Mouse (Mus musculus) midbrain, embryonic 11.5 days (tissue): ENCODE measurements at regions not wholly inside any gene's neighbourhood (a gene's known extent, or its start where the extent isn't known, plus 50 kb on each side); places are given as distances from the start of the nearest gene placed in this dataset.

Experiments used
- ATAC-seq: fragments of 200-750 bp; cut with Nextera tagmentation; 2 replicates; pipeline ENCODE4 v1.8.0; 2017; ENCODE audit warnings: moderate TSS enrichment, moderate library complexity; ENCODE audit not compliant: low FRiP score
- DNase-seq: peaks from one replicate; pipeline ENCODE4 v3.0.0; 2015; ENCODE audit warnings: low spot score; ENCODE audit errors: missing footprints
- H3K27ac ChIP-seq: fragments of 300-500 bp; sonication (generic); 2 replicates; pipeline ENCODE4 v1.5.1; 2014; ENCODE audit warnings: low read depth, low read length
- H3K27me3 ChIP-seq: fragments of 300-500 bp; sonication (generic); 2 replicates; pipeline ENCODE4 v1.6.1; 2014; ENCODE audit warnings: mild to moderate bottlenecking, low read length, moderate library complexity, mixed read lengths; ENCODE audit not compliant: control insufficient read depth, insufficient read depth
- H3K36me3 ChIP-seq: fragments of 300-500 bp; sonication (generic); 2 replicates; pipeline ENCODE4 v1.6.1; 2014; ENCODE audit warnings: mild to moderate bottlenecking, low read length, moderate library complexity, mixed read lengths; ENCODE audit not compliant: control insufficient read depth, insufficient read depth
- H3K4me1 ChIP-seq: fragments of 300-500 bp; sonication (generic); 2 replicates; pipeline ENCODE4 v1.6.1; 2014; ENCODE audit warnings: low read length; ENCODE audit not compliant: control insufficient read depth, insufficient read depth
- H3K4me2 ChIP-seq: fragments of 300-500 bp; sonication (generic); 2 replicates; pipeline ENCODE4 v1.6.1; 2014; ENCODE audit warnings: mild to moderate bottlenecking, moderate library complexity
- H3K4me3 ChIP-seq: fragments of 300-500 bp; sonication (generic); 2 replicates; pipeline ENCODE4 v1.5.1; 2014; ENCODE audit warnings: low read depth, low read length
- H3K9ac ChIP-seq: fragments of 300-500 bp; sonication (generic); 2 replicates; pipeline ENCODE4 v1.6.1; 2014; ENCODE audit warnings: low read length
- H3K9me3 ChIP-seq: fragments of 300-500 bp; sonication (generic); 2 replicates; pipeline ENCODE4 v1.6.1; 2016; ENCODE audit warnings: low read length; ENCODE audit not compliant: control insufficient read depth
- WGBS: fragments of 180-500 bp; shearing (Covaris S2); extraction: QIAGEN DNeasy Blood & Tissue Kit; methylation state at CpG from one replicate; pipeline ENCODE4 v1.1.7; 2014; 5-methylcytosine and 5-hydroxymethylcytosine counted together

GRCm38 (mm10) chr12:15676127-15676526 lies 140.6 kb downstream of the Trib2 start:
- ATAC-seq, result no peak
- 80% methylated on average over 3 of the region's 3 CpGs for WGBS
- Histone ChIP-seq H3K36me3 (no peaks in the 10 kb centered on the region), H3K27me3 (no peaks in the 10 kb centered on the region), H3K4me2 (no peak overlapping the region), H3K27ac (no peak overlapping the region), H3K9ac (no peak overlapping the region), H3K4me1 (no peaks in the 10 kb centered on the region), H3K9me3 (no peaks in the 10 kb centered on the region), H3K4me3 (no peak overlapping the region)
- DNase-seq, result no peak

DNA sequence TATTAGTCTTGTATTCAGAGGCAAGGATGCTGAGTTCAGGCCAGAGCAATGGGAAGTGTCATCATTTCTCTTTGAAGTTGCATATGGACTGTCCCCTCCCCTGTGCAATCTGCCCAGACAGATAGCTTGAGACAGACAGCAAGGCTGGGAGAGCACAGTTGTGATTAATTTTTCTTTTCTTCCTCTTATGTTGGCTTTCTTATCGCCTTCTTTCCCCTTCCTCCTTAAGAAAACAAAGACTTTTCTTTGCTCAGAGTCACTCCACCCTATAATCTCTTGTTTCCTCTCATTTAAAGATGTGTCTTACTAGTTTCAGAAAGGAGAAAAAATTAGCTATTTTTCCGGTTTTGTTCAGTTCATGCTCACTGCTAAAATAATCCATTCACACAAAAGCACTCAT lies 157.0 kb downstream of the Trib2 start:
- no peak overlapping the region for H3K4me3 ChIP-seq
- WGBS, result 78% methylated on average over 2 of the region's 2 CpGs
- H3K27me3 ChIP-seq, result no peaks in the 10 kb centered on the region

DNA sequence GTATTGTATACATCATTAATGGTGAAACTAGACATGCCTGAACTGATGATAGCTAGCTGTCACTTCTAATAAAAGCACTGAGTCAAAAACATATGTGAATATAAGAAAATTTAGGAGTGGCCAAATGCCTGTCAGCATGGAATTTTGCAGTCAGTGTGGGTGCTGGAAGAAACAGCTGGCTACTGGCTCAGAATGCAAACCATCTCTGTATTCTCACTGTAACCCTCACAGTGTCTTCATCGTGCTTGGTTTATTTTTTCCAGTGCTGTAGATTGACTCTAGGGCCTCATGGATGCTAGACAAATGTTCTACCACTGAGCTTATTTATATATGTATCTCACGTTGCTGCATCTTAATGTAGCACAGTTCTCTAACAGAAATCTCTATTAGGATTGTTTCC lies 157.4 kb downstream of the Trib2 start:
- ATAC-seq, result no peak
- Histone ChIP-seq H3K4me2 (no peak overlapping the region), H3K4me1 (no peaks in the 10 kb centered on the region), H3K36me3 (no peaks in the 10 kb centered on the region), H3K9ac (no peak overlapping the region), H3K4me3 (no peak overlapping the region), H3K9me3 (no peaks in the 10 kb centered on the region), H3K27me3 (no peaks in the 10 kb centered on the region), H3K27ac (no peak overlapping the region)
- WGBS, result 83% methylated on average over 2 of the region's 2 CpGs
- DNase-seq, result no peak

More for the DNA sequence above, 157.0 kb downstream of the Trib2 start:
- Histone ChIP-seq H3K4me1 (no peaks in the 10 kb centered on the region), H3K27ac (no peak overlapping the region), H3K9ac (no peak overlapping the region), H3K4me2 (no peak overlapping the region), H3K36me3 (no peaks in the 10 kb centered on the region), H3K9me3 (no peaks in the 10 kb centered on the region)
- DNase-seq (no peak), ATAC-seq (no peak)

DNA sequence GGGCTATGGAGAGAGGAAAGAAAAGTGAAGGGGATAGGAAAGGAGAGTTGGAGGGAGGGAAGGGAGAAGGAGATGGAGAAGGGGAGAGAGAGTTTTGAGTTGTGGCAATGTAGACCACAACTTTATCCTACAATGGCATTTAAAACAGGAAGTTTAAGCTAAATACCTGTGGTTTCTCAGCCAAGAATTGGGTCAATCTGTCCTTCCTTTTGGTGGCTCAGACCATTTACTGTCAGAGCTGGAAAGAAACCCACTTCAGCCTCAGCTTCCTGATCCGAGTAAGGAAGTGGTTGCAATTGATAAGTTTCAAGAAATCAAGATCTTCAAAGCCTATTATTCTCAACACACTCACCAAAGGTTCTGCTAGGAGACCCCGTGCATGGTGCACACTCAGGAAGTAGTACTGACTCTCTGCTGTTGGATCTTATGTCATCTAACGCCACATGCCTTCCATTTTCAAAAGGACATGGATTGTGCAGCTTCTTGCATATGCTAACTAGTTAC lies 158.9 kb downstream of the Trib2 start:
- H3K4me1 ChIP-seq, result no peaks in the 10 kb centered on the region
- no peak overlapping the region for H3K9ac ChIP-seq
- no peak overlapping the region for H3K27ac ChIP-seq
- no peak overlapping the region for H3K4me2 ChIP-seq
- no peak for ATAC-seq
- no peak for DNase-seq
- no peaks in the 10 kb centered on the region for H3K36me3 ChIP-seq
- 86% methylated on average over 3 of the region's 3 CpGs for WGBS
- H3K9me3 ChIP-seq, result no peaks in the 10 kb centered on the region
- H3K27me3 ChIP-seq, result no peaks in the 10 kb centered on the region
- H3K4me3 ChIP-seq, result no peak overlapping the region

- no peak overlapping the region for H3K4me2 ChIP-seq
- DNase-seq (no peak), ATAC-seq (no peak)
- no peaks in the 10 kb centered on the region for H3K9me3 ChIP-seq
- no peaks in the 10 kb centered on the region for H3K36me3 ChIP-seq
- H3K4me3 ChIP-seq, result no peak overlapping the region
- no peak overlapping the region for H3K9ac ChIP-seq
- H3K27me3 ChIP-seq, result no peaks in the 10 kb centered on the region
- 93% methylated on average over 4 of the region's 4 CpGs for WGBS
- no peaks in the 10 kb centered on the region for H3K4me1 ChIP-seq
- no peak overlapping the region for H3K27ac ChIP-seq
Measured at GRCm38 (mm10) chr12:15654585-15654984, 162.1 kb downstream of the Trib2 start.

DNA sequence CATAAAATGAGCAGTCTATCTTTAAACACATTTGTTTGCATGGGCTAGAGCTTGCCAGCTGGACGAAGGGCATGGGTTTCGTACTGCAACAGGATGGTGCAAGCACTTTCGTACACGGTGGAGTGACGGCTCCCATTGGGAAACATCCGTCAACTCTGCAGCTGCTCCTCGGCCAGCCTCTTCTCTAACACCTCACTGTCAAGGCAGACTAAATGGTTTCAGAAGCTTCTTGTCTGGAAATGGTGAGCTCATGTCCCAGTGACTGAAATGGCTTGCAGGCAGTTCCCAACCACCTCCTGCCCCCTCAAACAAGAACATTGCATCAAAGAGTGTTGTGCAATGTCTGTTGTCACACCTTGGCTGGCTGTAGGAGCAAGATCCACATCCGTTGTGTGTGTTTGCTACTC lies 163.4 kb downstream of the Trib2 start:
- no peaks in the 10 kb centered on the region for H3K27me3 ChIP-seq
- no peak overlapping the region for H3K4me2 ChIP-seq
- no peak overlapping the region for H3K4me3 ChIP-seq
- H3K36me3 ChIP-seq, result no peaks in the 10 kb centered on the region
- 73% methylated on average over 8 of the region's 8 CpGs for WGBS
- H3K9me3 ChIP-seq, result no peaks in the 10 kb centered on the region
- ATAC-seq (no peak), DNase-seq (no peak)
- H3K4me1 ChIP-seq, result no peaks in the 10 kb centered on the region
- no peak overlapping the region for H3K27ac ChIP-seq
- H3K9ac ChIP-seq, result no peak overlapping the region

DNA sequence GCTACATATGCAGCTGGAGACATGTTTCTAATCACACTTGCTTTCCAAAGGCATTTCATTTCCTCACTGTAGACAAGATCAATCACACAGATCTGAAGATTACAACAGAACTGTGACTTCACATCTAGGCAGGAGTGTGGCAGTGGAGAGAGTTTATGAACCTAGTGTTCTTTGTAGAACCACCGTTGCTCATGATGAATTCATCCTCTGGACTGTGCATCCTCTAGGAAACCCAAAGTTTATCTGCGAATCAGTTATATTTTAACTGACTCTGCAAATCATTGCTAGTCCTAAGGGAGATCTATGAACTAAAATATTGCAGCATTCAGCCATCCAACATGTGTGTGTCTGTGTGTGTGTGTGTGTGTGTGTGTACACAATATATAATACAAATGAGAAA lies 165.4 kb downstream of the Trib2 start:
- no peak overlapping the region for H3K27ac ChIP-seq
- no peak for ATAC-seq
- H3K36me3 ChIP-seq, result no peaks in the 10 kb centered on the region
- H3K4me3 ChIP-seq, result no peak overlapping the region
- 90% methylated on average over 2 of the region's 2 CpGs for WGBS
- DNase-seq, result no peak
- no peaks in the 10 kb centered on the region for H3K4me1 ChIP-seq
- H3K27me3 ChIP-seq, result no peaks in the 10 kb centered on the region
- H3K9ac ChIP-seq, result no peak overlapping the region
- H3K9me3 ChIP-seq, result no peaks in the 10 kb centered on the region
- H3K4me2 ChIP-seq, result no peak overlapping the region

GRCm38 (mm10) chr12:15649906-15650305 lies 166.8 kb downstream of the Trib2 start:
- Histone ChIP-seq H3K9me3 (no peaks in the 10 kb centered on the region), H3K27me3 (no peaks in the 10 kb centered on the region), H3K36me3 (no peaks in the 10 kb centered on the region), H3K4me3 (no peak overlapping the region), H3K9ac (no peak overlapping the region), H3K4me1 (no peaks in the 10 kb centered on the region), H3K27ac (no peak overlapping the region), H3K4me2 (no peak overlapping the region)
- no peak for DNase-seq
- 79% methylated on average over 4 of the region's 4 CpGs for WGBS
- ATAC-seq, result no peak

DNA sequence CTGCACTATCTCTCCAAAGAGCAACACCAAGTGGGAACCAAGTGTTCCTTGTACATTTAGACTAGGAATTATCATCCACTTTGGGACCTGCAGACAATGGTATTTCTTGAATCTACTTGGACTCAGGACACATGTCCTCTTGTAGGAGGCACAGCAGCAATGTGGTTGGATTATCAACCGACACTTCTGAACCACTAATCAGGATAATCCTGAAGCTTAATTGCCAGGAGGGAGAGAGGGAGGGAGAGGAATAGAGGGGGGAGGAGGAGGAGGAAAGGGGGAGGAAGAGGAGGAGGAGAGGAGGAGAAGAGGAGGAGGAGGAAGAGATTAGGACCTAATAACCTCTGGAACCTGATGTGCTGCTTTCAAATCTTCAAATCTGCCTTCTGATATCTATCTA lies 167.5 kb downstream of the Trib2 start:
- H3K27ac ChIP-seq, result no peak overlapping the region
- no peaks in the 10 kb centered on the region for H3K36me3 ChIP-seq
- H3K9me3 ChIP-seq, result no peaks in the 10 kb centered on the region
- no peak overlapping the region for H3K4me2 ChIP-seq
- H3K4me1 ChIP-seq, result no peaks in the 10 kb centered on the region
- no peak overlapping the region for H3K4me3 ChIP-seq
- 13% methylated on average over 1 of the region's 1 CpGs for WGBS
- no peaks in the 10 kb centered on the region for H3K27me3 ChIP-seq
- DNase-seq (no peak), ATAC-seq (no peak)
- H3K9ac ChIP-seq, result no peak overlapping the region
